Mouse (Mus musculus) urinary bladder, adult 18-20 months (tissue): ENCODE measurements around the gene 4833439L19Rik.
"Not testable (repeated sequence)": the region's sequence is repeated elsewhere in the genome, so short reads cannot be mapped to it uniquely, and the experiment has no call there.

ENCODE experiments used
- DNase-seq, 2 experiments: peaks; one replicate each; pipeline ENCODE4 v3.0.0; 2022; ENCODE audit warnings: low spot score in 2 of 2, mixed read lengths in 2 of 2

The 4833439L19Rik gene

GRCm38 (mm10) chr13:54565201-54565581 lies at the start of gene 4833439L19Rik:
4833439L19Rik (minus strand) TSS chr13:54565435.
- peak; percentile 92 to 97 for DNase-seq

DNA sequence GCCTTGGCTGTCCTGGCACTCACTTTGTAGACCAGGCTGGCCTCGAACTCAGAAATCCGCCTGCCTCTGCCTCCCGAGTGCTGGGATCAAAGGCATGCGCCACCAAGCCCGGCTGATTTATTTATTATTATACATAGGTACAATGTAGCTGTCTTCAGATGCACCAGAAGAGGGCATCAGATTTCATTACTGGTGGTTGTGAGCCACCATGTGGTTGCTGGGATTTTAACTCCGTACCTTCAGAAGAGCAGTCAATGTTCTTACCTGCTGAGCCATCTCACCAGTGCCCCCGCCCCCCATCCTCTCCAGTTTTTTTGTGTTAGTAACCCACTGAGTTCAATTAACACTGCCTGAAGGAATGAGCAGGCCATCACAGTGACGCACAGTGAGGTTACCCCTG lies 47.9 kb upstream of the 4833439L19Rik start:
- not testable (repeated sequence) for DNase-seq

GRCm38 (mm10) chr13:54610972-54611754 lies 45.9 kb upstream of the 4833439L19Rik start, which contains the start of gene Cltb:
Cltb (minus strand) TSS chr13:54611344.
- DNase-seq = peak; percentile 83 to 89

GRCm38 (mm10) chr13:54610613-54610971 lies 45.4 kb upstream of the 4833439L19Rik start:
- DNase-seq = peak in 1 of 2 experiments; percentile 38

DNA sequence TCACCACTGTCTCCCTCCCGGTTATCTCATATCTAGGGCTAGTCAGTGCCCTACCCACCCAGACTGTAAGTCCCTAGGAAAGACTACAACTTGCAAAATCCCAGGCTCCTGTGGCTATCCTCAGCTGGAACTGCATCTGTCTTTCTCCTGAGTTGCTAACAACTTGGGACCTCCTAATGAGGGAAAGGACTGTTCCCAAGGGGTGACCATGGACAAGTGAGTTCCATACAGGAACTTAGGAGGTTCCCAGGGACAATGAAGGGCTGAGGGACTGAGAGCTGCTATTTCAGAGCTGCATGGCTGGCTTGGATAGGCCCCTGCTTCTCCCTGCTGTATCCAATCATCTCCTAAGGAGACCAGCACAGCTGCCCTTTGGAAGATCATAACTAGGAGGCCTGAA lies 44.1 kb upstream of the 4833439L19Rik start:
- DNase-seq = no peak

DNA sequence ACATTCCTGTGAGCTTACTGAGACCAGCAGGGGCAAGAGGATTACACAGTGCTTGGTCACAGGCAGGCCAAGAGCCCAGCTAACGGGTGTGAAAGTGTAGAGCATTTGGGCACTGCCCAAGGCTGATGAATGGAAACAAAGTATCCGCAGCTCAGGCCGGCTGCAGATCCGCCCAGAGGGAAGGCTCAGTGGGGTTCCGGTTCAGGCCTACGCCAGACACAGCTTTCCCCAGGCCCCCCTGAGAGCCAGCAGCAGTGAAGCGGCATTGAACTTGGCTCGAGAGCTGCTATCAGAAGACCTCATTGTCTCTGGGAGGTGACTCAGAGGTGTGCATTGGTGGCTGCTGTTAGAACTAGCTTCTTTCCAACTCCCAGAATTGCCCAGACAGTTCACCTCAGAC lies 43.4 kb upstream of the 4833439L19Rik start:
- no peak for DNase-seq

- DNase-seq = no peak
Observed at GRCm38 (mm10) chr13:54608002-54608401, 42.8 kb upstream of the 4833439L19Rik start.

DNA sequence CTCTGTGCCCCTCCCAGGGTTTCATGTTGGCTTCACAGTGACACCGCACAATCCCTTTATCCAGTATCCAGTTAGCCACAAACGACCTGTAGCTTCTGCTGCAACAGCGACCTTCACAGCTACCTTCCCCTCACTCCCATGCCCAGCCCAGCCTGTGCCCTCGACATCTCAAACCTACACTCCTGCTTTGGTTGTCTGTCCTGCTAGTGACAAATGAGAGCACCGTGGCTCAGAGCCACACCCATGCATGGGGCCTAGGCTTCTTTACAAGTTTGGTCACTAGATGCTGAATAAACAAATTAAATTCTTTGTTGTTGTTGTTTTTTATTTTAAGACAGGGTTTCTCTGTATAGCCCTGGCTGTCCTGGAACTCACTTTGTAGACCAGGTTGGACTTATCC lies 42.0 kb upstream of the 4833439L19Rik start:
- DNase-seq = no peak

- DNase-seq = no peak
Observed at GRCm38 (mm10) chr13:54605426-54605825, 40.2 kb upstream of the 4833439L19Rik start.

GRCm38 (mm10) chr13:54604221-54604620 lies 39.0 kb upstream of the 4833439L19Rik start:
- DNase-seq = no peak

- no peak for DNase-seq
Observed at GRCm38 (mm10) chr13:54603501-54603900, 38.3 kb upstream of the 4833439L19Rik start.

GRCm38 (mm10) chr13:54602639-54603111 lies 37.4 kb upstream of the 4833439L19Rik start:
- no peak for DNase-seq

DNA sequence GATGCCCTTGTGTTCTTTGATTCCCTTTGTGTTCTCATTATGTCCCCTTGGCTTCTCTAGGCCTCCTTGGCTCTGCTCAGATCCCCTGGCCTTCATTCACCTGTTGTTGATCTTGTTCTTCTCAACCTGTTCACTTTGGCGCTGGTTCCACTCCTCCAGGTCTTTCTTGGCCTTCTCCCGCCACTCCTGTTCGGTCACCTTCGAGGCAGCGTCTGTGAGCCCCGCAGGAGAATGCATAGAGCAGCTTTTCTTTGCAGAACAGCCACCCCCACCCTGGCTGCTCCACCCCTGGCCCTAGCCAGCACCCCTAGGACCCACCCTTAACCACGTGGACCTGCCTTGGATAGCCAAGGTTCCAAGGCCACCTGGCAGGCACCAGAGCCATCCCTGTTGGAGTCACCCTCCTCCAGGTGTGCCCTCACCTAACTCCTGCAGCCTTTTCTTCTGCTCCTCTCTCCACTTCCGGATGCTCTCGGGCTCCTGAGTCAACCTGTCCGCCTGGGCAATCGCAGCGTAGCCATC lies 33.4 kb upstream of the 4833439L19Rik start:
- no peak for DNase-seq

- no peak for DNase-seq
Observed at GRCm38 (mm10) chr13:54596870-54597269, 31.6 kb upstream of the 4833439L19Rik start.

DNA sequence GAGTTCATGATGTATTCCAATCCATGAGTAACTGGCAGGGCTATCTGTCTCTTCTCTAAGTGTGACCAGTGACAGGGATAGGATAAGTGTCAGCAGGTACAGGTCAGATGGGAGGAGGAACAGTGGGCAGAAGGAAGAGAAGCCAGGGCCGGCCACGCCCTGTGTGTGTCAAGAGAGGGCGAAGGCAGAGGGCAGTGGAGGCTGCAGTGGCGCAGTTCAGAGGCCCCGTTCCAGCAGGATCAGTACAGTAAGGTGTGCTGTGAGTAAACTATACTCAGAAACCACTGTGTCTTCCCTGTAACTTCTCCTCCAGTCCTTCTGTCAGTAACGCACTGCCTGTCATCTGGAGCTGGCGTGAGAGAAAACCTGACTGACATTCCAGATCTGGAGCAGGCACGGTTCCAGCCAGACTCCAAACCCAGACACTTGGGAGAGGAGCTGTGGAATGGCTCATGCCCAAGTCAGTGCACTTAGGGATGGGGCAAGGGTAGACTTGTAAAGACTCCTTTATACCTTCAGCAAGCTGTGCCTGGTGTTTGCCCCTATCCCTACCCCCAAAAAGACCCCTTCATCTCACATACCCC lies 31.0 kb upstream of the 4833439L19Rik start:
- no peak for DNase-seq

DNA sequence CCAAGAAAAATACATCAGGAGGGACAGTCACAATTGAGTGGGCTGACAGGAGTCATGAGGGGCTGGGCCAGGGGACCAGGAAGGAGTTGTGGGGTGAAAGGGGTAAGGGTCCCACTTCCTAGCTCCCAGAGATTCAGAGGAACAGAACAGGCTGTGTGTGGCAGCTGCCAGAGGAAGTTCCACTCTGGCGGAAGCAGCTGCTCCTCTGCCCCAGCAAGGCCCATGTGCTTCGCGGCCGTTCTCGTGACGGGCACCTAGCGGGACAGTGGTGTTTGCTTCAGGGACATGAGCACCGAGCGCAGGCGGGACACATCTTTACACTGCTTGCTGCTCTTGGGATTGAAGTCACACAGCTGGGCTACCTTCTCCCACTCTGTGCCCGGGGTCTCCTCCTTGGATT lies 28.4 kb upstream of the 4833439L19Rik start:
- no peak for DNase-seq

DNA sequence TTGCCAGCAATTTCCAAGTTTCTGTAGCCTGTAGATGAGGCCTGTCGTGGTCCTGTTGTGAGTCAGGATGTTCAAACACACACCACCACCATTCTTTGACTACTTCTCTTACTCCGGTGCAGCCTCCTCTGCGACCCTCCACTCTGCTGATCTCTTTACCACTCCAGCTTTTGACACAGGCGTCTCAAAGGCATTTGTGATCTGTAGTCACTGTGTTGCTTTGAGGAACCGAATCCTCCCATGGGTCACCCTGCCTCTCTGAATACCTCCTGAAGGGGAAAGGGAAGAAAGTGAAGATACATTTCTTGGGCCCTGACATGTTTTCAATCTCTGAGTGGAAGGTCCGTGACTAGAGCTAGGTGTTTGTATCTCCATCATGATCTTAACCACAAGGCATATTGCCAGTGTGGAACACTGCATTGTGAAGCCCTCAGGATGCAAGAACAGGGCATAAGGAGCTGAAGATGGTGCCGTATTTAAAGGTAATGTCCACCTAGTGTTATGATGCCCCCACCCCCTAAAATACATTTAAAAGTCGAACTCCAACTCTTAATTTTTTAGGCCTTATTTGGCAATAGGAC lies 26.6 kb upstream of the 4833439L19Rik start:
- no peak for DNase-seq

DNA sequence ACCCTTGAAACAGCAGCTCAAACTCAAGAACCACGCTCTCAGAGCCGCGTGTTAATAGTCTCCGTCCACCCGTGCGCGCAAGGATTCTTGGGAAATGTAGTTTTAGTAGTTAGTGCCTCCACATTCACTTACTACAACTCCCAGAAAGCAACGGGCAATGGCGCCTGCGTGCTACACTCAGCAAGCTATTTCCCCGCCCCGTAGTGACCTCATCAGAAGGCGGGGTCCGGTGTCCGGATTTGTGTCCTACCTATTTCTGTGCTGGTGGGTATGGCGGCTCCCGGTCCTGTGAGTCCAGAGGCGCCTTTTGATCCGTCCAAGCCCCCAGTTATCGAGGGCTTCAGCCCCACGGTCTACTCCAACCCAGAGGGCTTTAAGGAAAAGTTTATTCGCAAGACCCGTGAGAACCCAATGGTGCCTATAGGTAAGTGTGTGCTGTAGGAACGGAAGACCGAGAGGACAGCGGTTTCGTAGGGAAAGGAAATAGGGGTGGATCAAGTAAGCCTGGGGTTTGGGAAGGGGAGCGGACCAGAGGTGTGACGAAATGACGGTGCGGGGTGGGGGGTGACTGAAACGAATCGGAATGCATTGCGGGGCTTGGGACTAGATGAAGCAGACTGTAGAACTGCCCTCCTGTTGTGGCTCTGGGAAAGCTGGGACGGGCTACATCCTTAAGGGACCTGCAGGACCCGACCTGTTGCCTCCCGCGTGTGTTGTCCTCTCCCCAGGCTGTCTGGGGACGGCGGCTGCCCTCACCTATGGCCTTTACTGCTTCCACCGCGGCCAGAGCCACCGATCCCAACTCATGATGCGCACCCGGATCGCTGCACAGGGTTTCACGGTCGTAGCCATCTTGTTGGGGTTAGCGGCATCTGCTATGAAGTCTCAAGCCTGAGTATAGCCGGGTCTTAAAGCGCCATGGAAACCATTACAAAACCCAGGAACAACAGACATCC lies 25.0 kb upstream of the 4833439L19Rik start, which contains the start of the genes Nop16 and Higd2a:
Nop16 (minus strand) TSS at position 95 of the 956 bp plus-strand sequence.
Higd2a (plus strand) TSS at position 212 of the 956 bp plus-strand sequence.
- DNase-seq = peak; percentile 95

- no peak for DNase-seq
Observed at GRCm38 (mm10) chr13:54589414-54589995, 24.3 kb upstream of the 4833439L19Rik start.

DNA sequence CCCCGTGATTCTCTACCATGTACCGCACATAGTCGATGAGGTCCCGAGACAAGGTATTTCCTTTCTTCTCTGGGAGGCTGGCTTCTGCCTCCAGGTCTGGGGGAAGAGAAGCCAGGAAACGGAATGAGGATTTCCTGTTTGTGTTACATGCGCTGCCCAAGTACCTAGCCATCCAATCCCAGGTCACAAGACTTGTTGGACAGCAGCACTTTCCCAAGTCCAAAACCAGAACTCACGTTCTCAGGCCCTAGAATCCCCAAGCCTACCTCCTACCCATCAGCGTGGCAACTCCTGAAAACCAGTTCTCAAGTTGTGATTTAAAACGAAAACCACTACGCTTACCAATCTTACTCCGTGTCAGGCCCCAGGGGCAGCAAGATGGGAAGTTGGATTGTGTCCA lies 20.6 kb upstream of the 4833439L19Rik start:
- DNase-seq = no peak

GRCm38 (mm10) chr13:54582860-54583259 lies 17.6 kb upstream of the 4833439L19Rik start:
- DNase-seq = no peak
